Mouse (Mus musculus): ENCODE data around the gene Bbs9. TPM values are rescaled to one million over a fixed set of nuclear protein-coding genes. Genes with fewer than 3 reads are reported as not detected.

Bbs9 gene
- polyA plus RNA-seq (2012; rRNA removed; ENCODE audit: low replicate concordance): 10.7 and 15.5 TPM in 2 replicates

GRCm38 (mm10) chr9:22475424-22475868, at the start of gene Bbs9:
Gene Bbs9 (plus strand): TSS chr9:22475715.

GRCm38 (mm10) chr9:22453990-22454389, 21.5 kb upstream of the Bbs9 start, which contains the start of gene Gm17545:
Gene Gm17545 (plus strand): TSS chr9:22454290.

GRCm38 (mm10) chr9:22469643-22470042, 5.9 kb upstream of the Bbs9 start, which contains the start of gene Rp9:
Gene Rp9 (minus strand): TSS chr9:22469743.

Other genes starting within 250 kb of the Bbs9 start
- 0.04 and 0.71 TPM in 2 replicates for gene Zfp599, start 215.8 kb upstream of the Bbs9 start, polyA plus RNA-seq (2012; rRNA removed; ENCODE audit: low replicate concordance)
- gene Zfp810, start 168.1 kb upstream of the Bbs9 start, polyA plus RNA-seq (2012; rRNA removed; ENCODE audit: low replicate concordance): 7.9 and 8.0 TPM in 2 replicates
- gene Anln, start 86.5 kb upstream of the Bbs9 start, polyA plus RNA-seq (2012; rRNA removed; ENCODE audit: low replicate concordance): 2.0 and 4.9 TPM in 2 replicates
- 0.37 and 2.2 TPM in 2 replicates for gene 9530077C05Rik, start 64.2 kb upstream of the Bbs9 start, polyA plus RNA-seq (2012; rRNA removed; ENCODE audit: low replicate concordance)
- gene Gm17545, start 21.4 kb upstream of the Bbs9 start, polyA plus RNA-seq (2012; rRNA removed; ENCODE audit: low replicate concordance): not detected in 2 replicates
- 24.5 and 54.4 TPM in 2 replicates for gene Rp9, start 6.0 kb upstream of the Bbs9 start, polyA plus RNA-seq (2012; rRNA removed; ENCODE audit: low replicate concordance)

Data from subcutaneous adipose tissue, adult 2 months (tissue).